Mouse (Mus musculus): ENCODE data around the gene Enam.
"Not testable (repeated sequence)": the region's sequence is repeated elsewhere in the genome, so short reads cannot be mapped to it uniquely, and the experiment has no call there.

Enam gene

DNA sequence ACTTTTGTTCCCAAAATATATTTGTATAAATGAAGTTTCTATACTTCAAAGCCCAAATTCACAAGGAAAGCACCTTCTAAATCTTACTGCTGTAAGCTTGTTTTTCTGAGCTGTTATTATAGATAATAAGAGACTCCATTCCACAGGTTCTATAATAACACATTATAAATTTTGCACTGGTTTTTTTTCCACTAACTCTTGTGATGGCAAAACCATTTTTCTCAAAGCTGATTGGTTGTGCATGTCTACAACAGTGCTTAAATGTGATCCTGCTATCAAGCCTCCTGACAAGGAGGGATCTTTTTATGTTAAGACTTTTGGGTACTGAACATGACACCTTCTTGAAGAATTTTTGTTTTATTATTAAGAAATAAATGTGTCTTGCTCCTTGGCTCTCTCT lies at the start of gene Enam:
Gene Enam (plus strand): TSS at position 301 of the 400 bp plus-strand sequence.
- DNase-seq (ENCODE audit: low spot score): no peak

DNA sequence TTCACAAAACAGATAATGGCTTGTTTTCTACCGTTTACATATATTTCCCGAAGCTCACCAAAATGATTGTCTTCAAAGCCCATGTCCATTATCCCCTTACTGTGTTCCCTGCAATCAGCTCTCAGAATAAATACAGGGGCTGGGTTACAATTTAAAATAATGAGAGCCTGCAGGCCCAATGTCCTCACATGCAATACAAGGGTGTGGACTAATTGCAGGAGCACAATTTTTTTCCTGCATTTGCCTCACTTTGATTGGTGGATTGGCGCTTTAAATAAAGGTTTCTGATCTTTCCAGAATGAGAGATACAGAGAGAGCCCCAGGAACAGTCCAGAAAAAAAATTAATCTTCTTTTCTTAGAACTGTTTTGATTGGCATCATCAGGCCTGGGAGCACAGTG lies 32.1 kb upstream of the Enam start, which contains the start of gene Ambn:
Gene Ambn (plus strand): TSS at position 301 of the 400 bp plus-strand sequence.
- no peak for DNase-seq (ENCODE audit: low spot score)

DNA sequence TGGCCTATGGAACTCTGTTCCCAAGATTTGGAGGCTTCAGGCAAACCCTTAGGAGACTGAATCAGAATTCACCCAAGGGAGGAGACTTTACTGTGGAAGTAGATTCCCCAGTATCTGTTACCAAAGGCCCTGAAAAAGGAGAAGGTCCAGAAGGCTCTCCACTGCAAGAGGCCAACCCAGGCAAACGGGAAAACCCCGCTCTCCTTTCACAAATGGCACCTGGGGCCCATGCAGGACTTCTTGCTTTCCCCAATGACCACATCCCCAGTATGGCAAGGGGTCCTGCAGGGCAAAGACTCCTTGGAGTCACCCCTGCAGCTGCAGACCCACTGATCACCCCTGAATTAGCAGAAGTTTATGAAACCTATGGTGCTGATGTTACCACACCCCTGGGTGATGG lies 20.3 kb upstream of the Enam start:
- no peak for DNase-seq (ENCODE audit: low spot score)

DNA sequence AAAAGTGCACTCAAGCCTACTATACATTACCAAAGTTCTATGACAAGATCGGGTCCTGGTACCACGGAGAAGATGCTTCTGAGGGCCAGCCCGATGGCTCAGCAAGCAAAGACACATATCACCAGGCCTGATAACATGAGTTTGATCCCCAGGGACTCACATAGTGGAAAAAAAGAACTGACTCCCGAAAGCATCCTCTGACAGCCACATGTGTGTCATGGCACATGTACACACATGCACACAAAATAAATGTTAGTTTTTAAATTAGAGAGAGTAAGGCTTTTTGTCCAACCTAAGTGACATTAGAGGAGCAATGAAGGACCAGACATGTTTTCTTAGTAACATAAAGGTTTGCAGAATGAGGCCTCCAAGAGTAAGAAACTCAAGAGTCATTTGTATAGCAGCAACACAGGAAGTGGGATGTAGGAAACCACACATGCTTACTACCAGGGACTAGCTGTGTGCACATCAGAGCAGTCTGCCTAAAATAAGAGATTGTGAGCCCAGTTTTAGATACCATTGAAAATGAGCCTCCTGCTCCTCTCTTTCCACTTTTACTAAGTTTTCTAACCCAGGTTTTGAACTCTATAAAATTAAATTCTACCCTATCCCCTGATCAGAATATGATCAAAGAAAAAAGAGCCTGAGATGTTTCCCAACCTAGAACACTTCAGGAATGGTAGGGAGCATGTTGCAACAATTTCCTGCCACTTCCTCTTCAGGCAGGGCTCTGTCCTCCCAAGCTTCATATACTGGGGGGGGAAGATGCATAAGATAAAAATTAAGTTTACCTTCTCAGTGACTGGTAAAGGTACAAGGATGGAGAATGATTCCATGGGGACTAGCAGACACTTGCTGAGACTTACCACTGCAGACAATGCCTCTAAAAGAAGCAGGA lies 18.7 kb upstream of the Enam start:
- no peak for DNase-seq (ENCODE audit: low spot score)

DNA sequence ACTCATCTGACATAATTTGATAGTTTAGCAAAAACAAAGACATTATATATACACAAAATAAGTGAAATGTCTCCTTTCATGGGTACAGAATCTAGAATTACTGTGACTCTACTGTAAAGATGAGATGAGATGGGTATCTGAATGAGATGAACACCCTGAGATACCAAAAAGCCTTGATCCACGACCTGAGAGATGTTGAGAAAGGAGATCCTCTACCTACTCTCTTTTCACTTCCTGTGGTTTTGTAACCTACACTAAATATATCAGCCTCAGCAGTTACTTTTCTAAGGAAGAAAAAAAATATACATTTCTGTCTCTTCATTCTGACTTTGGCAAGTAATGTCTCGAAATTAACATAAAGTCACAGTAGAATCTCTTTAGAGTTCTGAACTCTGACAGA lies 1.2 kb downstream of the Enam start:
- no peak for DNase-seq (ENCODE audit: low spot score)

DNA sequence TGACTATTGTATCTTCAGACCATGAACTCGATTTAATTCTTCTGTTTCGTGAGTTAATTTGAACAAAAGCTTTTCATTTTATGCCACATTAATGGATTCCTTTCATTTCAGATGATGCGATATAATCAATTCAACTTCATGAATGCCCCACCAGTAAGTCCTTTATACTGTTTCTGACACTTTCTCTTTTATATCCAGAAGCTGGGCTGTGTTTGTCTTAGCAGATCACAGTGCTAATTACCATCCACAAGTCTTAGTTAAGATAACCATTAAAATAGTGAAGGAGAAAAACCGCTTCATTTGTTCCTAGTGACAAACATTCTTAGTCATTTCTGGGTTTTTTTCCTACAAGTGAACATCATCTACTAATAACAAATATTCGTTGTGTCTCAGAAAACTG lies 3.3 kb downstream of the Enam start:
- no peak for DNase-seq (ENCODE audit: low spot score)

DNA sequence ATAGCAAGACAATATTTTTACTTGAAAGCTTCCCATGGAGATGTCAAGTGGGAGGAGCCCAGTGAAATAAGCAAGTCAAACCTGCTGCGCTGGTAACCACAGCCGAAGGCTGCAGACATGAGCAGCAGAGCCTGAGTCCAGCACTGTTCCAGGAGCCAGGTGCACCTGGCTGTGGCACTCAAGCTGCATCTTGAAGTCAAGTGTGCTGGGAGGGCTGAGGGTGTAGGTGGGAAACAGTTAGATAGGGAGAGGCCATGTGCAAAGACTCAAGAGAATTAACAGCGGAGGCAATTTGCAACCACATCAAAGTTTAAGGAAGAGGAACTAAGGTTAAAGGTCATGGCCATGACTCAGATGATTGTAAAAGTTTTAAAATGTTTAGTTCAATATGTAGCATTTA lies 12.0 kb downstream of the Enam start:
- DNase-seq (ENCODE audit: low spot score): no peak

DNA sequence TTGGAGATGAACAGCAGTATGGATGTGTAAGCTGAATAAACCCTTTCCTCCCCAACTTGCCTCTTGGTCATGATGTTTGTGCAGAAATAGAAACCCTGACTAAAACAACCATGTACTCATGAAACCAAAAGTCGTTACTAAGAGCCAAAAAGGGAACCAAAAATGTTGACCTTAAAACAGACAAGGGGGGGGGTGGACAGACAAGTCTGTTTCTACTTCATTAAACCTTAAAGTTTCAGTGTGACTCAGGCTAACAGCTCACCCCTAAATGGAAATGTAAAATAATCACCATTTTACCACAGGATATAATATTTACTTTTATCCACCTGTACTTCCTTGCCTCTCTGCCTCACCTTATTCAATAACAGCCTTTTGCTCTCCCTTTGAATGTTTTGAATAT lies 20.8 kb downstream of the Enam start:
- no peak for DNase-seq (ENCODE audit: low spot score)

DNA sequence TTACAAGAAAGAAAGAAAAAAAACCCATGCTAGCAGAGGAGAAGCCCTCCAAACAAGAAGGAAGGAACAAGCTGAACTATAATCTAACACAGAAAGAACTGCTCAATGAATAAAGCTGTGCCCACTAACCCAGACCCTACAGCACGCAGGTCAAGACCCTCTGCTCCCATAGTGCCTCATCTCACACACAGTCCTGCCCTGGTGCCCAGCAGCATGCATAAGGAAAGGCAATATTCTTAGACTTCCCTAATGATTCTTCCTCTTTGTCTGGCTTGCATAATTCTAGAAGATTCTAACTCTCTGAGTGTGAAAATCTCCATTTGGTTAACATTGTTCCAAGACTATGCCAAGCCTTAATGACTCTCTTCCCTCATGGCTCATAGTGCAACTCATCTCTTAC lies 21.2 kb downstream of the Enam start:
- DNase-seq (ENCODE audit: low spot score): no peak

DNA sequence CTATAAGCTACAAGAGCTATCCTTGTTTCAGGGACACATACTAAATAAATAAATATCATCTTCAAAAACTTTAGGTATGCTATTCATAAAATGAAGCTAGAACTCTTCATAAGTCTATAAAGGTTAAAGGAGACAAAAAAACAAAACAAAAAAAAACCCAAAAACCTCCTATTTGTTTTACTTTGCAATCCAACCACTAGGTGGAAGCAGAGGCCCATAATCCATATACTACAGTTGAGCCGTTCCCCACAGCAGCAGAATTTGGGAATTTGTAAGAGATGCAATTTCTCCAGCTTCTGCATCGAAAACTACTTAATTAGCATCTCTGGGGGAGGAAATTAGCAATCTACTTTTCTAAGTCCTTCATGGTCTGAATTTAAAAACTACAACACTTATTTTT lies 31.5 kb downstream of the Enam start:
- DNase-seq (ENCODE audit: low spot score): no peak

DNA sequence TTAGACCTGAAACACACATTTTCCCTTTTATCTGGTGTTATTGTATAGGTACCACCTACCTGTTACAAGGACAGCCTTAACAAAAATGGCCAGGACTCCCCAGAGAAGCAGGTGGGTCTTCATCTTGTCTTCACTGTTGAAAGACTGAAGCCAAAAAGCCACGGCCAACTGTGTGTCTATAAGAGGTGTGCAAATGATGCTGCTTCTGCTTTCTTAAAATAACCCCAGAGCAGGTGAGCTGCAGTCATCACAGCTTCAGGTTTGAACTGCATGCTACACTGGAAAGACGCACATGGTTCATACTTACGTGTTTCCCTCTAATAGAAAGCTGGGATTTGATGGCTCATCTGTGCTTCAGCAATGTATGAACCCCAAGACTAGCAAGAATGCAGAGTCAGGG lies 39.9 kb downstream of the Enam start, which contains the start of gene Jchain:
Gene Jchain (minus strand): TSS at position 235 of the 400 bp plus-strand sequence.
- DNase-seq (ENCODE audit: low spot score): no peak

DNA sequence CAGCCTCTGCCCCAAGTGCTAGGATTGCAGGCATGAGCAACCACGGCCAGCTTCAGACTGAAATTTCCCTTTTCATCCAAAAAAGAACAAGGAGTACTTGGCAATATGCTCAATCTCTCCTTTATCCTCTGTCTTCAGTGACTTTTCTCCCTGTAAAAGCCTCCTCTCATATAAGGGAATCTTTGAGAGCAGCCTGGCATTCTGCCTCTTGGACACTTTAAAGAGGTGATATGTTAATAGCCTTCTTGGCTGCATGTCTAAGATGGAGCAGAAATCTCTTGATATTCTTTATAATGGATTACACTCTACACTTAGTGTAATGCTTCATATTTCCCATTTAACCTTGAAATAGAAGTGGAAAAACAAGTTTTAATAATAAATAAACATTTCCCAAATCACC lies 43.1 kb downstream of the Enam start:
- no peak for DNase-seq (ENCODE audit: low spot score)

DNA sequence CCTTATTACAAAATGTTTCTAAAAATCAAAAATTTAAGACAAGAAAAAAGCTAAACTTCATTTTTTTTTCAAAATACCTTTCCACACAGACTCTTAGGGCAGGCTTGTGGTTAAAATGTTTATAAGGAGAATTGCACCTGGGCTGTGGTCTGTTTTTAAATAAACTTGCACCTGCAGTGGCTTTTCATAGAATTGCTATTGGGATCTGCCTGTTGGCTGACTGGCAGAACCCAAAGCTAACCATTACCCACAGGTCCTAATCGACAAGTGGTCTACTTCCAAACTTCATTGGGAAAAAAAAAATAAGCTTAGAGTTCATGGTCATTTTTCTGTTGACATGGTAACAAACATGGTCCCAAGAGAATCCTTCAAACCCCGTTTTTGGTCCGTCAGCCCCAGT lies 46.9 kb downstream of the Enam start:
- no peak for DNase-seq (ENCODE audit: low spot score)

DNA sequence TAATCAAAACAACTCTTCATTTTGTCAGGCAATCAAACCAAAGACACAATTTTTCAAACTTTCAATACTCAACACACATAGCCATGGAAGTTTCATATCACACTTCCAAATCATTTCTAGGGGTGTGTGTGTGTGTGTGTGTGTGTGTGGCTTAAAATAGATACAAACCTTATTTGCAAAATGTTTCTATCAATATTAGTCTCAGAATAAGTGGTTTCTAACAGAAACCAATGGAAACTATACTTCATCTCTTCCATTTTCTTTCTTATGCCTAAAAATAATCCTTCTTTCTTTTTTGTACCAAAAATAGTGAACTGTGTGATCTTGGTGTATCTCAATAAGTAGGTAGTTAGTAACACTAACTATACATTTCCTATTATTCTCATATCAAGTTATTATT lies 53.1 kb downstream of the Enam start:
- no peak for DNase-seq (ENCODE audit: low spot score)

DNA sequence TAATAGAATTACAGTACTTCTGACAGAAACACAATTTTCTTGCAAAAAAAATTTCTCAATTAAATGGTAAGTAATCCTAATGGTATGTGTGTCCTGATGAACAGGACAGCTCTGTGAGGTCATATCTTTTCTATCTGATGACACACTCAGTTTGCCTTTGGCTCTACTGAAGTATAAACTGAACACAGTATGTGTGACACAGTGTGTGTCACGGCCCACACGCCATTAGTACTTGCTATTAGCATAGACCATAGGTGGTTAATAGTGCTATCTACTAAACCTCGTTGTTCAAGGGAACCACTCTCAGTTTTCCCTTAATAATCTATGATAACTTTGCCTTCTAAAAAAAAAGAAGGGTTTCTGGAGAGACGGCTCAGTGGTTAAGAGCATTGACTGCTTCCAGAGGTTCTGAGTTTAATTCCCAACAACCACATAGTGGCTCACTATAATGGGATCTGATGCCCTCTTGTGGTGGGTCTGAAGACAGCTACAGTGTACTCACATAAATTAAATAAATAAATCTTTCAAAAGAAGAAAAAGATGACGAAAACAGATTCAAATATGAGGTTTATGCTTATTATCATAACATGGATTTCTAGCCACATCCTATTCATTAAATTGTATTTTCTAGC lies 55.0 kb downstream of the Enam start:
- no peak for DNase-seq (ENCODE audit: low spot score)

DNA sequence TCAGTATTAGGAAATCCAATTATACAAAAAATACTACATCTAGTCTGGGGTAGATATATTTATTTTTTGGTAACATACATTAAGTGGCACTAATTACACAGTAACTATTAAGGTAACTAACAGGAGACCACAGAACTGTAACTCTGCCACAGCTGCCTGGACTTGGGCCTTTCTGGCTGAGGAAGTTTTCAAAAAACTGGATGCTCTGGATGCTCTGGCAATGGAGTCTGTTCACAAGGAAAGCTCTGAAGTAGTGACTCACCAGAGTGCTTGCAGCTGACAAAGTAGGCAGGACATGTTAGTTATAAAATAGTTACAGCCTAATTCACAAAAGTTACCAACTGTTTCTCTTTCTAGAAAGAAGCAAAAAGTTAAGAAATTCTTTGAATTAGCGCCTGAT lies 56.6 kb downstream of the Enam start:
- not testable (repeated sequence) for DNase-seq (ENCODE audit: low spot score)

DNA sequence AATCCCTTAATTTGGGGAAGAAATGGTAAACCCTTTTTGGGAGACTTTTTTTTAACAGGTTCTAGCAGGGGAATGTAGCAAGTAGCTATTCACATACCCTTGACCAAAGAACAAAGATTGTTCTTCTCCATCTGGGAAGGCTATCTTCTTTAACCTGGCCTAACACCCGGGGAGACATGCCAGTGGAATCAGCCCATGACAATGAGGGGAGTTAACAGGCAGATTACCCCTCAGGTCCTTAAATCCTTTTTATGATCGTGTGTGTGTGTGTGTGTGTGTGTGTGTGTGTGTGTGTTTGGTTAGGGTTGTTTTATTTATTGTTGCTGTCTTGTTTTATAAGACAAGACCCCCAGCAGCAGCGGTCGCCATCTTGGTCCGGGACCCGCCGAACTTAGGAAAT lies 57.8 kb downstream of the Enam start:
- DNase-seq (ENCODE audit: low spot score): no peak

DNA sequence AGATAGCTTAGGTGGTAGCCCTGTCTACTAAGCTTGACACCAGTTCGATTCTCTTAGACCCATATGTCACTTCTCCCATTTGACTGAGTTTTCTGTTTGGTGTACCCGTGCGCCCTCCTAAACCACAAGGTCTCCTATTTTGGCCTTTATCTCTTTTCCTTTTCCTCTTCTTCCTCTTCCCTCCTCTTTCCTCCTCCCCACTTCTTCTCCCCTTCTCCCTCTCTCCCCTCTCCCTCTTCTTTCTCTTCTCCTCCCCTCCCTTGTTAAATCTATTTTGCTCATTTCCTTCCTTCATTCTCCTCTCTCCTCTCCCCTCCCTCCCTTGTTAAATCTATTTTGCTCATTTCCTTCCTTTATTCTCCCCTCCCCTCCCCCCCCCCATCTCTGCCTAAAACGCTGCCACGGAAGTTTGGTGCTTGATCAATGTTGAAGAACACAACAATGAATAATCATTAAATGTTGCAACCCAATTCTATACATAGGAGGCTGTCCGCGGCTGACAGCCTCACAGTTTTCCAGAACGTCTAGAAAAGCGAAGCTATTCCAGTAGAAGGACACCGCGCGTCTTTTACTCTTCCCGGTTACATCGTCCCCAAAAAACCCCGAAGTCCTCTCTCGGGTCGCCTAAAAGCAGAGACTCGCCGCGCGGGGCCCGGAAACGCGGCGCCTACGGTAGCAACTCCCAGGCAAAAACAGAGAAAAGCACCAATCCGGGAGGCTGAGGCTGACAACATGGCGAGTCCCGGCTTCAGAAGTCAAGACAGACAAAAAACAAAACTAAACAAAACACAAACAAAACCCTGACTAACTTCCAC lies 65.7 kb downstream of the Enam start:
- no peak for DNase-seq (ENCODE audit: low spot score)

DNA sequence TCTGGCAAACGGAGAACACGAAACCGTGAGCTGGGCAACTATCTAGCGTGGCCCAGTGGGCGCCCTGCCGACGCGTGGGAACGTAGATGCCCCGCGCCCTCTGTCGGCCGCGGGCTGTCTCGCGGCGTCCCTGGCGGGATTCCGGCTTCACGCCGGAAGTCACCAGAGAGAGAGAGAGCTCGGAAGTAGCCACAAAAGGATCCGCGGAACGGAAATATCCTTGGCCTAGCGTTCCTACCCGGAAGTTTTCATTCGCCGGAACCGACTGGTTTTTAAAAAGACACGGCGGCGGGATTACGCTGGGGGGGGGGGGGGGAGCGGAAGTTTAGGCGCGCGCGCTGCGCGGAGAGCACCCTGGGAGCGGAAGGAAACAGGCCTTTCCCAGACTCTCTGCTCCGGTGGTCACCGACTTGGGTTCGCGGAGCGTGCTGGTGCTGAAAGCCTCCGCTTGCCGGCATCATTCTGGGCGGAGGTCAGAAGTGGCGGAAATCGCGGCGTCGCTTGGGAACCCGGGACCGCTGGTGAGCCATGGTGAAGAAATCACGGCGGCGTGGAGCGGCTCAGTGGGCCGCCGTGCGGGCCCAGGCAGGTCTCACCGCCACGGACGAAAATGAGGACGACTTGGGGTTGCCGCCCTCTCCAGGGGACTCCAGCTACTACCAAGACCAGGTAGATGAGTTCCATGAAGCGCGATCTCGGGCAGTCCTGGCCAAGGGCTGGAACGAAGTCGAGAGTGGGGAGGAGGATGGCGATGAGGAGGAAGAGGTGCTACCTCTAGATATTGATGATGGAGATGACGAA lies 66.5 kb downstream of the Enam start, which contains the start of gene Utp3:
Gene Utp3 (plus strand): TSS at position 377 of the 801 bp plus-strand sequence.
- DNase-seq (ENCODE audit: low spot score): peak; percentile 58

Measured in urinary bladder, postnatal 10 days (tissue).